Mouse (Mus musculus) thymus, postnatal 10 days (tissue): ENCODE results near the gene Ttc30a2.

Source experiments
- DNase-seq, 2 experiments: peaks; one replicate each; pipeline ENCODE4 v3.0.0; 2021; ENCODE audit warnings: low spot score in 2 of 2

Ttc30a2 gene

DNA sequence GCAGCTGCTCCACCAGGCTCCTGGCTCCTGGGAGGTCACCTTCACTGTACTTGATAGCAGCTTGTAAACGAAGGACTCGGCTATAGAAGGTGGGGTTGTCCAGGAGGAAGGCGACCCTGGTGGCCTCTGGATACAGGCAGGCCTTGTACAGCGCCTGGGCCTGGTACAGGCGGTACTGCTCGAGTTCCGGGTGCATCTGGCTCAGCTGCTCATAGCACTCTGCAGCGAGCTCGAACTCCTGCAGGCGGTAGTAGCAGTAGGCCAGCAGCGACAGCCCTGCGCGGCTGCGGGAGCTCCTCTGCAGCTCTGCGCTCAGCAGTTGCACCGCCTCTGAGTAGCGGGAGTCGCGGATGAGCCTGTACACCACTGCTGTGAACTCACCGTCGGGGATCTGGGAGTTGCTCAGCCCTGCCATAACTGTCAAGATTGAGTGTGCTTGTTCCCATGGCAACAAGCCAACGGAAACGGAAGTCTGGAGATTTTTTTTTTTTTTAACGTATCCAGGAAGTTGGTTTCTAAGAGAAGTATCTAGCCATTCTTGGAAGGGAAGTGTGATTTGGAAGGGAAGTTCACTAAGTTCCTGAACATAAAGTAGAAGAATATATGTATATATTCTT is at the start of gene Ttc30a2:
TSS of gene Ttc30a2 (minus strand) at position 419 of the 617 bp plus-strand sequence.
- peak; percentile 29 for DNase-seq

DNA sequence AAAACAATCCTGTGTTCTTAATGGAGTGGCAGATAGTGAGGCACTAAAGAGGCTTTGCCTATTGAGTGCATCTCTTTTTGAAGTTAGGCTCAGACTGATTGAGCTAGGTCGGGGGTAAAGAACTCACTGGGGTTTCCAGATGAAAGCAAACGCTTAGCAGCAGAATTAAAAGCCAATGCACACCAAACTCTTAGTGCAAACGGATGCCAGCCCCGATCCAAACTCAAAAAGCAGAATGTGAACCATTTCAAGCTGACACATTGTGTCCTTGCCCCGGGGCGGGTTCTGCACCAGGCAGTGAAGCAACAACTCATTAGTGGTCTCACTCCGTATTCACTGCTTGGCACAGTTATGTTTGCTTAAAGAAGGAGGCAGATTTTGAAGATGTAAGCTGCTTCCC is 38.9 kb upstream of the Ttc30a2 start:
- DNase-seq = no peak

DNA sequence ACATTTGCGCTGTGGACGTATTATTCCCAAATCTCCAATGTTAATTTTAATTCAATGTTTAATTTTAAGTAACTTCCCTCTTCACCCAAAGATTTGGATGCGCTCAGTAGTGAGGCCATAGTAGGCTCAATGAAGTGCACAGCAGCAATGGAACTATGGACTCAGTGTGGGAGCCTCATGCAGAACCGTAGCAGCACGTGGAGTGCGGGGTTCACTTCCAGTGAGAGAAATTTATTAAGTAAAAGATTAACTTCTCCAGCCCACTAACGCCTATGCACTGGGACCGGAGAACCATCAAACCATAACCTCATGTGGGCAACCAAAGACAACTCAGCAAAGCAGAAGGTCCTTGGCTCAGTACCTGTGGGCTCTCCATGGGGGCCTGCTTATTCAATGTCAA is 38.2 kb upstream of the Ttc30a2 start:
- no peak for DNase-seq

DNA sequence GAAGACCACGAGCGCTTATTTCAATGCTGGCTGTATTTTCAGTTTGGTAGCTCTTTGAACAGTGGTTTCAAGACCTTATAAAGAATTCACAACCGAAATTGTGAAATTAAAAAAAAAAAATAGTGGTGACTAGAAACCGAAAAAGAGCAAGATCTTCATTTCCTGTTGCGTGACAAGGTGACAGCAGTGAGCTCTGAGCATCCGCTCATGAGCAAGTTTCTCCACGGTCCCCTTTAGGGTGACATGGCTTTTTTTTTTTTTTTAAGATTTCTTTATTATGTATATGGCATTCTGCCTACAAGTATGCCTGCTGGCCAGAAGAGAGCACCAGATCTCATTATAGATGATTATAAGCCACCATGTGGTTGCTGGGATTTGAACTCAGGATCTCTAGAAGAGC is 37.5 kb upstream of the Ttc30a2 start:
- DNase-seq = no peak

DNA sequence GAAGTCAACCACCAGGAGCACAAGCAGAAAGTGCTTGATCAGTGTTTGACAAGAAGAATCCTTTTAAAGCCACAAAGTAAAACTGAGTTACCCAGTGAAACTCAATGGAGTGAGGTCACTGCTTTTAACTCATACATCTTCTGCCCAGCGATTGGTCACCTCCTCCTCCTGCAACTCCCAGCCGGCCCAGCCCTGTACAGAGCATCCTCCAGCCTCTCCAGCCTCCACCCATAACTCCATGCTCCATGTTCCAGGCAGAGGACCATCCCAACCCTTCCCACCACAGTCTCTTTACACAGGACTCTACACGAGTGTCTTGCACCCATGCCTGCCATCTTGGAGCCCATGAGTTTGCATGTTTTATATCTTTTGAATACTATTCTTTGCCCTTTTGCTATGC is 36.7 kb upstream of the Ttc30a2 start:
- DNase-seq = no peak

DNA sequence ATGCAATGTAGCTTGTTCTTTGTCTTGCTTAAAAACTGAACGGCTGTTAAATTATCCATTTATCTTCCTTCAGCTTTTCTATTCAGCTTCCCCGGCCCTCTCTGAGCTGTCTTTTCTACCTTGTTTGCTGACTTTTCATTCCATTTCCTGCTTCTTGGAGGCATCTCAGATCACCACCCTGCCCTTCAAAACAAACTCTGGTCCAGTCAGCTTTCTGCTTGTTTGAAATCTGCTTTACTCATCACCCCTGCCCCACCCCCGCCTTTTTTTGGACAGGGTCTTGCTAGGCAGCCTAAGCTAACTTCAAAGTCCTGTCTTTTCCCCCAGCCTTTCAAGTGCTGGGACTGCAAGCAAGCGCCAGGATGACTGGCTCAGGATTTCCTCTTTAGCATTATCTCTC is 28.2 kb upstream of the Ttc30a2 start:
- no peak for DNase-seq

DNA sequence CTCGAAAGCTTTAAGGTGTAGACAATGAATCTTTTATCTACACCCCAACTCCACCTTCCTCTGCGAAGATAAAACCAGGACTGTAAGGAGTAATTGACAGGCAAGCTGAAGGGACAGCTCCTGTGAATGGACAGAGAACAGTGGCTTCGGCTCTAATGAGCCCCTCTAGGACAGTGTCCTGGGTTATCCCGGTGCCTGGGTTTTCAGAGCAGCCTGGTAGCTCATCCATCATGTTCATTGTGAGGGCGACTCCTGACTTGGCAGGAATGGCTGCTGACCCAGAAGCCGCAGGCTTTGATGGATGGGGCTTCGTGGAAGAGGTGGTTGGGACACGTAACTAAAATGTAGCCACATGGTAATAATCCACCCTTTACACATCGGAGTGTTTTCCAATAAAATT is 24.9 kb upstream of the Ttc30a2 start:
- no peak for DNase-seq

DNA sequence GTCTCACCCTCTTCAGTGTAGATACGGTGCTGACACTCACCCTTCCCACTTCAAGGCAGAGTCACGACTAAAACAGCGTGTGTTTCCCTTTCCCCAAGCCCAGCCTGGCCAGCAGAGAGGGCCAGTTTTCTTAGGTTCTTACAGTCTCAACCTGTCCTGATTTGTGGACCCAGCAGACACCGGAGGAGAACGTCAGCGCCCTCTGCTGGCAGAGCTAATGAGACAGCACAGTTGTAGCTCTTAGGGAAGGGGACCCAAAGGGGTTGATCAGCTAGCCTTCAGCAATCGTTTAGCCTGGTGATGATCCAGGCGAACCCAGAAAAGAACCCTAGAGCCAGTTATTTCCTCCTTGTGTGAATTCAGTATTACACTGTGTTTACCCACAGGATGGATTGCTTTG is 23.4 kb upstream of the Ttc30a2 start:
- peak; percentile 24 to 83 for DNase-seq

DNA sequence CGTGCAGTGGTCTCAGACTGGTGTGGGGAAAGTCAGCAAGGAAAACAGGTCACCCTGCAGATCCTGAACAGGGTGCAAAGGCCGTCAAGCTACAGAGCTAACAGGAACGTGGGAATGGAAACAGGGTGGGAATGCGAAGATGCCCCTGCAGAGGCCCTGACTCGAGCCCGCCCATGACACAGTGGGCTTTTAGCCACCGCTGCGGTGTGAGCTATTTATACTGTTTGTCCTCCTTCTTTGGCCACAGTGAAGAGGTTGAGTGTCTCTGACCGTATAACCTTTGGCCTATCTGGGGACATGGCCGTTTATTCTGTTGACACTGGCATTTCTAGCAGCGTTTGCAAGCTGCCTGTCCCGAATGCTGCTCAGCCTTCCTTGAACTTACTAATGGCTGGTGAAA is 21.7 kb upstream of the Ttc30a2 start:
- no peak for DNase-seq

DNA sequence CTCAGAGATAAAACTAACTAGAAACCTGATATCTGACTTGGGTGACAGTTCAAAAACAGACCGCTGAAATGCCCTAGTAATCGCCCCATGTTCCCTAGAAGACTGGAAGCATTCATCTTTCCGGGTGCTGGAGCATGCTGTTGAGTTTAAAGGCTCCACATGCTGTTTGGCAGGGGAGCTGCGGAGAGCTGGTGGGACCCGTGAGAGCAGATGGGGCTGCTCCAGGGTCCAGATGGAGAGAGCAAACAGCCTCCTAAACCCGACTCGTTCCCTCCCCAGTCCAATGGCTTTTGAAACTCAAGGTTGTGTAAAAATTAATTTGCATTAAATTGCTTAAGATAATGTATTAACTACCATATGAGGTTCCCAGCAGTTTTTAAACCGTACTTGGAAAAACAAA is 20.7 kb upstream of the Ttc30a2 start:
- no peak for DNase-seq

DNA sequence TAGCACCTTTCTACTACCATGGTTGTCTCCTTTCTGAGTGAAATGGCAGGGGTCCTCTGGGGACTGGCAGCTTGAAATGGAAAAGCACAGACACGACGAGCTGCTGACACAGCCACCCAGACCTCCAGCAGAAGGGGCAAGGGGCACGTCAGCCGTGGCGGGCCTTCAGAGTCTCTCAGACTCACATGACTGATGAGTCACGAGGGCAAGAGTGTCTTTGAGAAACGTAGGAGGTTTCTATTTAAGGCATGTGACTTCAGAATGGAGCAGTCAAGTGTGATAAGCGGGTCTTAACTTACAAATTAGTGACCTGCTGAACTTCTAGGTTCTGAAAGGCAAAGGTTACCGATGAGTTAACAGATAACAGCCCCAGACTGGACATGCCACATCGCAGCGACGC is 19.8 kb upstream of the Ttc30a2 start:
- DNase-seq = no peak

DNA sequence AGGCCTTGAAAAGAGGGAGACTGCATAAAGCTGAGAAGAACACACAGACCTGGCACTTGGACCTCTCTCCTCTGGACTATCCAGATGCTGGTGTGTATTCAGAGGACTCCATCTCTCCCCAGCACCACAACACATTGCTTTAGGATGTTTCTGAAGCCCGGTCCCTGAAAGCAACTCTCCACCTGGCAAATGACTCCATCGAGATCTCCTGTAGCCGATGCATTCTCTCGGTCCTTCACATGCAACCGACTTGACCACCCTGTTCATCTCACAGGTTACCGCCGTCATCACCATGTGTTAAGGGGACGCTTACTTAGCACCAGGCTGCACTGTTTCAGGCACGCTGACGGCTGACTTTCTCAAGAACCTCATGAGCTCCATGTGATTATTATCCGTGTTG is 16.9 kb upstream of the Ttc30a2 start:
- DNase-seq = no peak

DNA sequence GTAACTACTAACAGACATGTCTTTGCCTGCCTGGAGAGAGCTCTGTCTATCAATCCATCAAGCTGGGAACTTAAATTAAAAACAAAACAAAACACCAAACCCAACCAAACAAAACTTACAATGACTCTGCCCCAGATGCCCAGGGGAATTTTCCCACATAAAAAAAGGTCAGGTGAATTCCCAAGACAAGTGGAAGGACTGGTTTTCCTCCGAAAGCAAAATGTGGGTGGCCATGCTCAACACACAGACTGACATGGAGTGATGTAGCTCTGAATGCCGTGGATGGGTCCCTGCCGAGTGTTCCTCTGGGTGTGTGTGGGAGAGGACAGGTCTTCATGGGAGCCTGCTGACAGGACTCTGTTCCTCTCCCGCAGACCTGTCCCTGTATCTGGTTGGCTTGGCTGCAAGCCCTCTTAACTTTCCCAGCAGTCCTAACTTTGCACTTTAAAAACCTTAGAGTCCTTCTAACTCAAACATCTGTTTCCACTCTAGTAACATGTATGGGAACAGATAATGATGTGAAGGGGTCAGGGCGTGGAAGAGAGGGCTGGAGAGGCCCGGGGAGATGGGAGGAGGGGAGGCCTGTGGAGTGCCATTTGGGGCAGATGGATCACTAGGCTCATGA is 13.7 kb upstream of the Ttc30a2 start:
- DNase-seq = no peak

DNA sequence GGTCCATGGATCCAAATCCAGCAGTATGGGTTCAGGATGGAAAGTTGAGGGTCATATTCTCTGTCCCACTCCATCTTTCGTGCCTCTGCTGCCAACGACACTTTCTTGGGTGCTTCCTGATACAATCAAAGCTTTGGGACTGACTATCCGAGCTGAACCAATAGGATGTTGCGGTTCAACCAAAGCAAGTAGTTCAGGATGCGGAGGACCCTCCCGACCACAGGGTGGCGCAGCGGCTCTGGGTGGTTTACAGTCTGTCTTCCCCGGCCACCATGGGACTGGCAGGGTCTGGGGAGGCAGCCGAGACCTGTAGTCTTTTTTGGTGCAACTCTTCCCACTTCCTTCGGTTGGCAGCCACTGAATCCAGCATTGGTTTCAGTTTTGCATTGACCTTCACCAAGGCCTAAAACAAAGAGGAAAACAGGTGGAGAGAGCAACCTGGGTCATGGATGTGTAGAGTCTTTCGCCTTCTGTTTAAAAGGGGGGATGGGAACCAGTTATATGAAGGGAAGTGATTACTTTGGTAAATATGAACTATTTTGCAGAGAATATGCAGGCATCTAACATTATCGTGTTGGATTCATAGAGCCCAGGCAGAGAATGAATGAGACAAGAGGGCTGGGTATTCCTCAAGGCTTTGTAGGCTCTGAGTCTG is 13.0 kb upstream of the Ttc30a2 start:
- peak; percentile 59 to 76 for DNase-seq

DNA sequence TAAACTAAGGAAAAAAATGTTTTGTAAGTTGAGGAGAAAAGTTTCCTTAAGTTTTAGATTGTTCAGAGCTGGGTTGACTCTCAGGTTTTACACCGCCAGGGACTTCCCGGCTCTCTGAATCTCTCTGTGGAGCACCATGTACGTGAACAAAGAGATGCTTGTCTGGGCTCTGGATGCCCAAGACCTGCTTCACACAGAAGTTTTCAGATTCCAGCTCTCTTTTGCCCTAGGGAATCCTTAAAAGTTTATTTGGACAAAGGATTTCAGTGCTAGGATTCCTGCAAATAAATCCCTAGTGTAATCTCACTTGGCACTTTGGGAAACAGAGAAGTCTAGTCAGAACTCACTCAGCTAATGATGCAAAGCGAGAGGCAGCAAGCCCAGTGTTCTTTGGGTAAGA is 11.7 kb upstream of the Ttc30a2 start:
- no peak for DNase-seq

DNA sequence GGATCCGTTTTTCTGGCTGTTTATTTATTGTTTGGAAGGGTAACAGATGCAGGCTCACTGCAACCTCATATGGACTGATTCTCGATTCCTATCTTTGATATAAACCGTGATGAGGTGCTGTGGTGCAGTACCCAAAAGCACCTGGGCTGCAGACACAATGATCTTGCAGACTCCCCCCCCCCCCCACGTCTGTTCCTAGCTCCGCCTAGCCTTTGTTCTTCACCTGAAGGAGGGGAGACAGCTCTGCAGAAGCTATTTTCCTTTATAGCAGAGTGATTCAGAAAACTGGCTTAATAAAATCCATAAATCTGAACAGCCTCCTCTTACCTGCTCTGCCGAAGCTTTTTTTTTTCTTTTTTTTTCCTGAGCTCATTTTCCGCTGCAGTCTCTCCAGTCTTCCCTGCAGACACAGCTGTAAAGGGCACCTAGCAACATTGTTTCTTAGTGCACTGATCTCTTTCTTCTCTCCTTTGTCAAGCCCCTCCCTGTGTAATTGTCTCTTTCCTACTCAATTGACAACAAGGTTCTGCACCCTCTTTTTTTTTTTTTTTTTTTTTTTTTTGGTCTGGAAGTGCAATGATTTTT is 10.9 kb upstream of the Ttc30a2 start:
- DNase-seq = no peak

DNA sequence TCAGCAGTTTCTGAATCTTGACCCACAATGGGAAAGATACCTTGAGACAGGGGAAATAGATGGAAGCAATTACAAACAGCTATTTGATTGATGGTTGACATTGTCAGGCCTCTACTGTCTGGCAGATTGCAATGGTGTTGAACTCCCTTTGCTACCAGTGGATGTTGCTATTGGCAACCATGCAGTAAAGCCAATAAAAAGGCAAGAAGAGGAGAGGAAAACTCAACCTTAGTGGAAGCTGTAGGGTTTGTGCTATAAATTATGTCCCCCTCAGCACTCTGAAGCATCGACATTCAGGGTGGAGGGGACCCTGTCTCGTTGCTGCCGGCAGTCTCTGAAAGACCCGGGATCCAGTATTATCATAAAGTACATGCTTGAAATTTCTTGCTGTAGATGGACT is 10.4 kb upstream of the Ttc30a2 start:
- DNase-seq = no peak

DNA sequence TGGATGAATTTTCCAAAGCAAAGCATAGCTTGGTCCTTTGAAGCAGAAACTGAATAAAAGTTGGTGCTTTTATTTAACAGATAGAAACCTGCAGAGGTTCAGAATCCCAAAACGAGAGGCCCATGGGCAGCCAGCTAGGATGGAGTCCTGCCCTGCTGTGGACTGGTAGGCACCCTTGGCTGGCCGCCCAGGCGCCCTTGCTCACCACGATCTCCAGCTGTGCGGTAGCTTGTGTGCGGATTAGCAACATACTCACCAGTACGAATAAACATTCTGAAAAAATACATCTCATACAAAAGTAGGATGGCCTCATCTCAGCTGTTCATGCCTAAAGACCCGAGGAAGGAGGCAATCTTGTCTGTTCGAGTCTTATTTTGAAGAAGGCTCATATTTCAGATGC is 9.8 kb upstream of the Ttc30a2 start:
- no peak for DNase-seq

DNA sequence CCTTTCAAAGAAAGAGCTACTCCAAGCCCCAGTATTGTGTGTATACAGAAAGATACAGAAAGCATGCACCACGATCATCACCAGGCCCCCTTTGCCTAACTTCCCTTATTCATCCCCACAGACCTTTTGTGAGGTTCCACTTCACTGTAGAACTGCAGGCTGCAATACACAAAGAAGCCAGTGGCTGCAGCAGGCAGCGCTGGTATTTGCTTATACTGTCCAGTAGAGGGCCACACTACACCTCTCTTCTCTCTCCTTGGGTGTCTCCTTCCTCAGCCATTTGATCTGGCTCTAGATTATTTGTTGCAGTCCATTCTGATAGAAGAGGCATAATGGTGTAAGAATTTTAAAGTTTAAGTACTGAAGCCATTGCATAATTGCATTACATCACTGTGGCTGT is 7.2 kb upstream of the Ttc30a2 start:
- peak; percentile 36 to 63 for DNase-seq

DNA sequence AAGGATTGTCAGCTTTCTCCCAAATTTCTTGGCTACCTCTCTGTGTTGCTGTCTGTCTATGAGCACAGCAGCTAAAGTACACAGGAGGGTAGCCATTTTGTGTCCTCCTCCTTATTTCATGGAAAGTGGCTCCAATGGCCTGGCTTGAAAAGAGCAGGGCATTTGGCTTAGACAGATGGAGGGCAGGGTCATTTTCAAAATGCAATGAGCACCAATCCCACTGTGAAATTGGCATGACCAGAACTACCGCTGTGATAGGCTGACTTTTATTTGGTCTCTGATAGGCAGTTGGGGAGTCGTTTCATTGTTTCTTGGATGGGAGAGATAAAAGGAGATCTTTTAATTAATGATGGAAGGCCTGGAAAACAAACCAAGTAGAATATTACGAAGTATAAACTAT is 5.9 kb upstream of the Ttc30a2 start:
- no peak for DNase-seq

DNA sequence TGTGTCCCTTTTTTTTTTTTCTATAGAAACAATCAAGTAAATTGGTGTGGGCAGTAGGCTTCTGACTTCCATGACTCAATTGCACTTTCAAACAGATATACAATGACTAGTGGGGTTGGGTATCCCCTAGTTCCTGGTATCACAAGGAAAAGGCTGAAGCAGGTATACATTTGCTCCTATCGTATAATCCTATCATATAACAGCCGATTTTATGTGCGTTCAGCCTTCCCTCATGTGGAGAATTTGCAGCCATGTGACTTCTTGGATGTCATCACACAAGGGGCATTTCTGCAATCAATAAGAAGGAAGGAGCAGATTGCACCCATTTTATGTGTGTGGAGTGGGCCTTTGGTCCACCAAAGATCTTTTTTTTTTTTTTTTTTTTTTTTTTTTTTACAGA is 5.1 kb upstream of the Ttc30a2 start:
- DNase-seq = no peak

DNA sequence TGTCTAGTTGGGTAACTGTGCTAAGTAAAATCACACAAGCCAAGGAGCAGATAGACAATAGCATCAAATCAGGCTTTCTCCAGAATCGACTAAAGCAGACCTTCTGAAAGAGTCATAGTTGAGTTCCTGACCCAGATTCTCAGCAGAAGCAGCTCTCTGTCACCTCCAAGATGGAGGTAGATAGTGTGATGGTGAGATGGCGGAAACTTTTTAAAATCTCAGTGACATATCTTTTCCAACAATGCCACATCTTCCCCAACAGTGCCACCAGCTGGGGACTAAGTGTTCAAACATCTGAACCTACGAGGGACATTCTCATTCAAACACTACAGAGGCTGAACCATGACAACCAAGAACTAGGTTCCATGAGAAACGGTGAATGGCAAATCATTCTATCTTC is 4.7 kb upstream of the Ttc30a2 start:
- no peak for DNase-seq

DNA sequence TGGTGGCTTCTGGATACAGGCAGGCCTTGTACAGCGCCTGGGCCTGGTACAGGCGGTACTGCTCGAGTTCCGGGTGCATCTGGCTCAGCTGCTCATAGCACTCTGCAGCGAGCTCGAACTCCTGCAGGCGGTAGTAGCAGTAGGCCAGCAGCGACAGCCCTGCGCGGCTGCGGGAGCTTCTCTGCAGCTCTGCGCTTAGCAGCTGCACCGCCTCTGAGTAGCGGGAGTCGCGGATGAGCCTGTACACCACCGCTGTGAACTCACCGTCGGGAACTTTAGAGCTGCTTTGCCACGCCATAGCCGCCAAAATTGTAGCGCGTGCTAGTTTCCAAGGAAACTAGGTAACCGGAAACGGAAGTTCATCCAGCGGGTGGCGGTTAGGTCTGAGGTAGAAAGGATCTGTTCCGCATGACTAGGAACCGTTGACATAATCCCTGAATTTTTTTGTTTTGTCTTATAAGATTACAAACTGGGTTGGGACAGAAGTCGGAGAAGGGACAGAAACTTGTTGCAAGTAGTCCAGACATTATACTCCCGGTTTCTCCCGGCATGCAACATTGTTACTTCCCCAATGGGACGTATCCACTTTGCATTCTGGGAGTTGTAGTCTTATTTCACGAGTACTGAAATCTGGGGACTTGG is 3.6 kb upstream of the Ttc30a2 start, which contains the start of gene Ttc30a1:
TSS of gene Ttc30a1 (minus strand) at position 528 of the 642 bp plus-strand sequence.
- peak; percentile 68 to 70 for DNase-seq
